Mouse (Mus musculus) heart, postnatal 4 days (tissue): Measurements from ENCODE around the gene Sntg2. TPM values are rescaled to one million over a fixed set of nuclear protein-coding genes. Genes with fewer than 3 reads are reported as not detected.

Experiments
- DNase-seq: peaks from one replicate; pipeline ENCODE4 v3.0.0; 2021
- total RNA-seq, 2 experiments: library from RNA; stranded (reverse); gene quantifications; 2 replicates each; pipeline ENCODE4 v1.2.3; 2021

Sntg2 gene
- total RNA-seq, 2 experiments from 2014 or later: 1.8 to 2.5 TPM

- no peak for DNase-seq
These were observed 100.8 kb downstream of the Sntg2 start for GRCm38 (mm10) chr12:30272242-30272985.

DNA sequence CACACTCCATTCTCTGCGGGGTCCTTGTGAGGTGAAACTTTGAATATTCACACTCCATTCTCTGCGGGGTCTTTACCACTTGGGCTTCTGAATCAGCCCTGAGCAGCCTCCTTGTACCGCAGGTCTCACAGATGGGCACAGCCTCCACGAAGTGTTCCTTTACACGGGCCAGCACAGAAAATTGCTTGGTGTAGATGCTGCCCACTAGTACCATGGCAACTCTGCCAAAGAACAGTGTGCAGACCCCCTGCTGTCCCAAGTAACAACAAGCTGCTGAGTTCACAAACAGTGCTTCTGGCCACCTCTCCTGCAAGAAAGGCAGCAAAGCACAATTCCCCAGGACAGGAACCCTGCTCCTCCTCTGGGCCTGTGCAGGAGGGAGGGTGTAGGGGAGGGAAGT, 109.0 kb downstream of the Sntg2 start:
- no peak for DNase-seq

- no peak for DNase-seq
These were observed 112.0 kb downstream of the Sntg2 start for GRCm38 (mm10) chr12:30261187-30261586.

- DNase-seq: no peak
These were observed 114.5 kb downstream of the Sntg2 start for GRCm38 (mm10) chr12:30258641-30259040.

GRCm38 (mm10) chr12:30257664-30258063, 115.5 kb downstream of the Sntg2 start:
- no peak for DNase-seq

- DNase-seq: no peak
These were observed 117.0 kb downstream of the Sntg2 start for GRCm38 (mm10) chr12:30256207-30256606.

- no peak for DNase-seq
These were observed 118.6 kb downstream of the Sntg2 start for GRCm38 (mm10) chr12:30254581-30254980.

GRCm38 (mm10) chr12:30252381-30252780, 120.8 kb downstream of the Sntg2 start:
- DNase-seq: no peak

DNA sequence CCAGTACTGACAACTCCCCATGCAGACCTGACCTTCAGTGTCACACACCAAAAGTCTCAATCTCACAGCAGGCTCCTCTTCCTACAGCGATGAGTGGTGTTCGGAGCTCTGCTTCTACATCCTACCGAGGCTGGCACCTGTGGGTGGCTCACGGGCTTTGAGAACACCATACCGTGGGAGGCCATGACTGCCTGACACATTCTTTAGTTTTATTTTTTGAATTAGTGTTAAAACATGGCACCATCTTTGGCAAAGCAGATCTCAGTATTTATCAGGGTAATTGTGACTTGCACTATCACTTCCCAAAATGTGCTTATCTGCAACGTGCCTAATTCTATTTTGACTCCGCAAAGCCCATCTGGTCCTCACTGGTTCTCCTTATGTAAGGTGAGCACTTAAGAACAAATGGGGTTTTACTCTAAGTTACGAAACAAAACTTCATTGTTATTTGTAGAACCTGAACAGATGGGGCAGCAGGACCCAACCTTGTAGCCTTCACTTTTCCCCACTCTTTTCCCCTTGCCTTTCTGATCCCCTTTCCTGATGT, 121.8 kb downstream of the Sntg2 start:
- DNase-seq: no peak

DNA sequence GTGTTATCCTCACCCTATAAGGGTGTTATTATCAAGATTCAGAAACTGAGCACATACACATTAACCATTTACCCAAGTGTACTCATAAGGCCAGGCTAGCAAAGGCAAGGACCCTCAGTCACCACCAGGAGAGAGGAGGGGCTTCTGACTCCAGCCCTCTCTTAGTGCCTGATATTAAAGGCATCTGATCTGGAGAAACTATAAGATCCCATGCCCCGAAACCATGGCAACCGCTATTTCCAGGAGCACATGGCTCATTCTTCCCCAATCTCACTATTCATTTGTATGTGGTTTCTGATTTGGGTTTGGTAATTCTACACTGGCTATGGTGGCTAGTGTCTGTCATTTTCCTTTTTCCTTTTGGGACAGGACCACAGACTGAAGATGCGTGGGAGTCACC, 124.1 kb downstream of the Sntg2 start:
- no peak for DNase-seq

DNA sequence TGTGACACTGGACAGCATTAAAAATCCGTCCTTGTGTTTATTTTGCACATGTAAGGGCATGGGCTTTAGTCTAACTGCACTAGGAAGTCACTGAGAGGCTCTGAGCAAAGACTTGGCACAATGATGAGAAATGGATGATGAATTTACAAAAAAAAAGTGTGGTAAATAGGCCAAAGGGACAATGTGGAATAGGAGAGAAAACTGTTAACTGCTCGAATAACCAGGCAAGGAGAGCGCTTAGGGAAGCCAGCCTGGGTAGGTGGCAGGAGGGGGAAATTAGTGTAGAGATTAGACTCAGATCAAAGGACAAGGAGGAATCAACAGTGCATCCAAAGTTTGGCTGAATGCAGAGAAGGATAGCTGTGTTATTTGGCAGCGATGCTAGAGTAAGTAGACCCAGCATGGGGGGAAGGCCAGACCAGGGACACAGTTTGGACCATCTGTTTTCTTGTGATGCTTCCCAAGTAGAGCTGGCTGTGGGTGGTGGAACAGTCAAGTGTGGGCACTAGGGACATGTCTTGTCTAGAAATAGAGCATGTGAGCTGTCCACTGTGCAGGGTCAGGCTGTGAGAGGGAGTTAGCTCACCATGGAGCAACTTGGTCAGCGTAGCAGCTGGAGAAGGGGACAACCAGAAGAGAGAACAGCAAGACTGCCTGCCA, 126.8 kb downstream of the Sntg2 start:
- DNase-seq: no peak

- DNase-seq: peak; percentile 37
These were observed 129.0 kb downstream of the Sntg2 start for GRCm38 (mm10) chr12:30244194-30244593.

GRCm38 (mm10) chr12:30240891-30241290, 132.3 kb downstream of the Sntg2 start:
- DNase-seq: no peak

DNA sequence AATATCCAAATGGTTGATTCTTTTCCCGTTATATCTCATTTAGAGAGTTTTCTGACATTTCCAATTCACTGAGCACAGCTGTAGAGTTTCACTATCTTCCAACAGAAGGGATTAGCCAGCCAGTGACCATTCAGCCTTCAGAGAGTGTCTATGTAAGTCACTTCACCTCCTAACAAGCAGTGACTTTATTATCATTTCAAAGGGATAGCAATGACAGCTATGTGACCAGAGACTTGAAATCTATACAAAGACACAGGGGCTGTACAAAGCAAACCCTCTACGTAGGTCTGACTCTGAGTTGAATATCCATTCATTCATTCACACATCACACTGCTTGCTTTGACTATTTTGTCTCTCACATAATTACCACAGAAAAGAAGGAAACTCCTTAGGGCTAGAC, 138.2 kb downstream of the Sntg2 start:
- no peak for DNase-seq

DNA sequence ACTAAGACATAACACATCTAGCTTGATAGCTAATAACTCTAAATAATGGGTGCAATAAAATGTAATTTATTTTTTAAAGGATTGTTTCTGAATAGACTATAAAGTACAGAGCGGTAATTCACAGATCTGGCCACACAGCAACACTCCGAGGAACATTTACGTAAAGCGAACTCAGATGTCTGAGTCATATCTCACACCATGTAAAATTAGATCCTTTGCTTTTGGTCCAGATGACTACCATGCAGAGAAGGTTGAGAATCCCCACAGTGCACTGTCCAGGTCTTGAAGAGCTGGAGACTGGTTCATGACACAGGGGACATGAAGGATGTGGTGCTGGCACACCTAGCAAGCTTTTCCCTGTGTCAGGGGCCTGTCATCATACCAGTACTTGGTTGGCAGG, 145.2 kb downstream of the Sntg2 start:
- DNase-seq: no peak

- no peak for DNase-seq
These were observed 146.9 kb downstream of the Sntg2 start for GRCm38 (mm10) chr12:30226247-30226646.

- no peak for DNase-seq
These were observed 156.3 kb downstream of the Sntg2 start for GRCm38 (mm10) chr12:30216762-30217441.

DNA sequence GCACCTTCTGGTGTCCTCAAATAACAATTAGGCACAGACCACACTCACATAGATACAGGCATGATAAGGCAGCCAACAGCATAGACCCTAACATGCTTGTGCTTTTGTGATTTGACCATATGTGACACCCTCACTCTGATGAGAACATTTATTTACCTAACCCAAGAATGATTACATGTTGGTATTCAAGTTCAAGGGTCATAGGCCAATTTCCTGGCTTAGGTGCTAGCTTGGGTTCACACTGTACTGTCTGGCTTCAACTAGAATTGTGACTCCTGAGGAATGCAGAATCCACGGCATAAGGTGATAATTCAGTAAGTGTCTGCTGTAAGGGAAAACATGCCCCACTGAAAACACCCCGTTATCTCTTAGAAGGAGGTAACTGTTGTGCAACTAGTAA, 158.4 kb downstream of the Sntg2 start:
- no peak for DNase-seq

GRCm38 (mm10) chr12:30210388-30210787, 162.8 kb downstream of the Sntg2 start:
- no peak for DNase-seq

DNA sequence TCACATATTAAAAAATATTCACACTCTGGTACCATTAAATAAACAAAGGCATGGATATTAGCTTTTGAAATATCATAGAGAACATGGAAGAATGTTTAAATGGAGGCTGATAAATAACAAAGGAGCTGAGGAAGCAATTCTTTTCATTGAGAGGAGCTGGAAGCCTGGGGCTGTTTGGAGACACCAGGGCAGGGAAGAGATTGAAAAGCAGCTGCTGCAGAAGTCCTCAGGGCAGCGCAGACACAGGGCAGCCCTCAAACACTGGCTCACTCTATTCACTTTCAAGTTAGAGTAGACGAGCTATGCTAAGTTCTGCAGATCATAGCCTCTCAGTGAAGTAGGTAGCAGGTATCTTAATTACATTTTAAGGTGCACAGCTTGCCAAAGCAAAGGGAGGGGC, 164.6 kb downstream of the Sntg2 start:
- no peak for DNase-seq

DNA sequence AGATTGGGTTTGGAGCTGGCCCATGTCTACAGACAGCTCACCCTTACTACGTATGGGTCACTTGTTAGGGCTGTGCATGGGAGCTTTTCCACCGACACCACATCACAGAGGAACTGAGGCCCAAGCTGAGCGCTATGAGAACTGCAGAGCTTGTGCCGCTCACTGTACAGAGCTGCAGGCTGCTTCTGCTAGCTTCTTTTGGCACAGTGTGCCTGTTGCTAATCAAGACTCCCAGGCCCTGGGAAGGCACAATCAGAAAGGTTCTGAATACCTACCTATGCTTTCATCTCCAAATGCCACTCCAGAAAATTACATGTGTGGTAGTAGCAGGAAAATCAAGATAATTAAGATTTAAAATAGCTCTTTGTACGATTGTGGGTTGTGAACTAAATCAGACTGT, 165.1 kb downstream of the Sntg2 start:
- DNase-seq: no peak

DNA sequence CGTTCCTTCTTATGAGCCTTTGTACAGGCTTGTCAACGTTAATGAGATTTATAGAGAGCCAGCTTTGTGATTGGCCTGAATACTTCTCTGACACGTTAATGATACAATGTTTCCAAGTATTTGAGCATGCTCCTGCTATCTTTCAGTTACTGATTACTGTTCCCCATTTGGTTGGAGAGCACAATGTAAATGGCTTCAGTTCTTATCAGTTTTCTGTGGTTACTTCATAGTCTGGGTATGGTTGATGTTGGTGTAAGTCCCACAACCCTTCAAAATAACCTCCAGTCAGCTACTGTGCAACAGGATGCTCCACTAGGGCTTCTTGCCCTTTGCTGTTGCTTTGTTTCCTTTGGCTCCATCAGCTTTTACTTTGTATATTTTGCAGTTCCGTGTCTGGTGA, 168.7 kb downstream of the Sntg2 start:
- DNase-seq: no peak

GRCm38 (mm10) chr12:30202763-30203162, 170.4 kb downstream of the Sntg2 start:
- DNase-seq: no peak
